Mouse (Mus musculus): ENCODE measurements around the gene Kdr. TPM values are rescaled to one million over a fixed set of nuclear protein-coding genes. Genes with fewer than 3 reads are reported as not detected.

The Kdr gene
- total RNA-seq, 2 experiments from 2014 or later, result 48.5 to 69.9 TPM

GRCm38 (mm10) chr5:75918139-75918538 lies 60.1 kb downstream of the Kdr start:
- peak in 1 of 2 experiments; percentile 52 for DNase-seq

DNA sequence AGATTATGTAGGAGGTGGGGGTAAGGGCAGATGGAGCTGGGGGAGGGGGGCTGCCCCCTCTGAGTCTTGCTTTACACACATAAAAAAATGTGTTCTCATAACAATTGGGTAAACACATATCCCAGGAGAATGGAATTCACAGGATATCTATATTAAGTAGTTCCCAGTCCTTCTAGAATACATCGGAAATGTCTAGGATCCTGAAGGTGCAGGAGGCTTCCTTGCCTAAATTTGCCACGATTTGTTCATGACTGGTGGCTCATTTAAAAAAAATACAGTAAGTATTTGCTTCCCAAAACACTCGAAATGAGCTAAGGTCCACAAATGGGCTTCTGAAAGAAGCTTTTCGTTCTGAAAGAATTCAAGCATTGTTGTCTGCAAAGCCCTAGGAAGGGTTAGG lies 61.0 kb downstream of the Kdr start:
- DNase-seq, result no peak

GRCm38 (mm10) chr5:75906102-75906501 lies 72.2 kb downstream of the Kdr start:
- DNase-seq, result peak; percentile 70 to 74

- DNase-seq, result peak; percentile 40 to 51
Measured at GRCm38 (mm10) chr5:75900231-75900920, 77.9 kb downstream of the Kdr start.

- DNase-seq, result no peak
Measured at GRCm38 (mm10) chr5:75895351-75895750, 82.9 kb downstream of the Kdr start.

DNA sequence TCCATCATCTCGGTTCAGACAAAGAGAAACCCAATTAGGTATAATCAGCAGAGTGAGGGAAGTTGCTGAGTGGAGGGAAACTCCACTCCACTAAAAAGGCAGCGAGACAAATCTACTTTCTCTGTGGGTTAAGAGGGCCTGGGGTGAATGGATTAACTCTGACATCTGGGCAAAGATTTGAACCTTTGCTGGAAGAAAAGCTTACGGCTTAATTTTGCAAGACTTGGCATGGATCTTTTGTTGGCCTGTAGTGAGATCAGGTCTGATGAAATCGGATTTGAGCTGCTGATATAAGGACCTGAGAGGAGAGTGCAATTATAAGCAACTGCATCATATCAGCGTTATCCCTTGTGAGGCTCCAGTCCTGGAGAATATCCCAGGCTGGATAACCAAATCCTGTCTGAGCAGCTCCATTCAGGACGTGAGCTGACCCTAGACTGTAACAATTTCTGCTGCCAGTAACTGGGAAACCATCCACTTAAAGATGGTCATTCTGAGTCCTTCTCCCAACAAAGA lies 85.2 kb downstream of the Kdr start:
- no peak for DNase-seq

Small RNA genes within 50 kb of the gene (microRNA-seq; reads per million reads assigned to microRNA genes)
- gene Gm25374, result 0 reads per million in 2 experiments

Other genes starting within 250 kb of the Kdr start
- gene Srd5a3, start 161.8 kb upstream of the Kdr start, total RNA-seq (2021), result 1 to 10 TPM; 8.2 TPM
- 10 to 100 TPM; 17.7 TPM for gene Tmem165, start 205.4 kb upstream of the Kdr start, total RNA-seq (2021)